Mouse (Mus musculus) neutrophil, adult 5-6 weeks (primary cell): Measurements from ENCODE around the gene Ddx28. TPM values are rescaled to one million over a fixed set of nuclear protein-coding genes. Genes with fewer than 3 reads are reported as not detected.

Experiments used
- ATAC-seq: fragments of 151-379, 151-347 bp; 2 replicates; pipeline ENCODE4 v1.8.0; 2017; ENCODE audit warnings: mild to moderate bottlenecking, moderate TSS enrichment; ENCODE audit not compliant: insufficient number of reproducible peaks, poor library complexity, low FRiP score, severe bottlenecking; ENCODE audit errors: extremely low read depth
- total RNA-seq: library from RNA; stranded (forward); fragments of 200-1000 nt; gene quantifications from 2 replicates; pipeline ENCODE4 v1.2.3, GENCODE M21; 2017

Ddx28 gene
- total RNA-seq, 1 experiment from 2014 or later: 7.7 TPM

DNA sequence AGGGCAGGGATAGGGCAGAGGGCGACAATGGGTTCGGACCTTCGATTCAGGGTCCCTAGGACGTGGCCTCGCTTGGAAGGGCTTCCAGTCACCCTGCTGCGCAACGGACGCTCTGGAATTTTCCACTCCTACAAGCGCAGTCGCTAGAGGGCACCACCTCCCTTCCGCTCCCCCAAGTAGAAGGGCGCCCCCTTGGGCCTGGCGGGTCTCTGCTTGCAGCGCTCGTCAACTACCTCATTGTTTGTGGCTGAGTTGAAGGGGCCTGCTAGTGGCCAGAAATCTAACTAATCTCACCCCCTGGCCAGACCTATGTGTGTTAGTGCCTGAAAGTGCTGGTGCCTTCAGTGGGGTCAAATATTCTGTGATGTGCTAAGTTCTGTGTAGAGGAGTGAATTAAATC, 32.4 kb downstream of the Ddx28 start, which contains the start of gene Dpep3:
TSS of gene Dpep3 (minus strand) at position 105 of the 400 bp plus-strand sequence.
- ATAC-seq: no peak

DNA sequence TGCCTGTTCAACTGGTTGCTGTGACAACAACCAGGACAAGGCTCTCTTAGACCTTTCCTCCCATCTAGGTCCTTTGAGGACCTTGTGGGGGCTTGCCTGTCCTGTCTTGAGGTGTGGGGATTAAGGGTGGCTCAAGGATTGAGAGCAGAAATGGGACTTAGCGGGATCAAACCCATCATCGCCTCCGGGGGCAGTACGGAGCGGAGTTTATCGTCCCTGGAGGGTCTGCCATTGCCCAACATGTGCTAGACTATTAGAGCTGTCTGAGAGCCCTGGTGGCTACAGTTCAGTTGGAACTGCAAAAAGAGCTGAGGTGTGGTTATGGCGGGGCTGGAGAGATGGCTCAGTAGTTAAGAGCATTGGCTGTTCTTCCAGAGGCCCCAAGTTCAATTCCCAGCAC, 36.3 kb downstream of the Ddx28 start:
- no peak for ATAC-seq

- ATAC-seq: no peak
Measured at GRCm38 (mm10) chr8:105971019-105971720, 40.5 kb downstream of the Ddx28 start.

DNA sequence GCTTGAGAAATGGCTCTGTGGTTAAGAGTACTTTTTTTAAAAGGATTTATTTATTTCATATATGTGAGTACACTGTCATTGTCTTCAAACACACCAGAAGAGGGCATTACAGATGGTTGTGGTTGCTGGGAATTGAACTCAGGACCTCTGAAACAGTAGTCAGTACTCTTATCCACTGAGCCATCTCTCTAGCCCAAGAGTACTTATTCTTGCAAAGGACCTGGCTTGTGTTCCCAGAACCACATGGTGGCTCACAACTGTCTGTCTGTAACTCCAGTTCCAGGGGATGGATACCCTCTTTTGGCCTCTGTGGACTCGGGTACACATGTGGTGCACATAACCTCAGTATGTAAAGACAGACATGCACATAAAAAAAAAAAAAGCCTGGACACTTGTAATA, 42.3 kb downstream of the Ddx28 start:
- no peak for ATAC-seq

DNA sequence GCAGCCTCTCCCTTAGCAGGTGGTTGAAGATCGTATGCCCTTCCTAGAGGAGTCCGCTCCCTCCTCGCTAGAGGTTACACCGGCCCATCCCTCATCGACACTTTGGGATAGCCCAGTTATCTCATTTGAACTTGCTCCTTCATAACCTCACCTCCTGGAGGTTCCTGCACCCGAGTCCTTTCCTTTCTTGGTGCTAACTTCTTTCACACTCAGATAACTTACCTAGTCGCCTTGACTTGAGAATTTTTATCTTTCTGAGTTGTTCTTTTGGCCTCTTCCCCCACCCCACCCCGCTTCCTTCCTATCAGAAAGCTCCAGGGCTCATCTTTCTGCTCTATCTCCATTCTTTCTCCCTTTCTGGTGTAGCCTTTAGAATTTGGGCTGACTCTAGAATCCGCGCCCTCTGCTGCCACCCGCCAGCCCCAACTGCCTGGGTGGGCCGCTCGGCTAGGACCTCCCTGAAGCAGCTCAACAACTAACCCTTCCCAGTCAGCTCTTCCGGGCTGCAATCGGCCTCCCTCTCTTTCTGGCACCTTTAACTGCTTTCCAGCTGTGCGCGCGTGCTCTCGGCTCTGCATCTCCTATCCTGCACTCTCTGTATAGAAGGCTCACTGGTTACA, 44.9 kb downstream of the Ddx28 start:
- ATAC-seq: no peak

DNA sequence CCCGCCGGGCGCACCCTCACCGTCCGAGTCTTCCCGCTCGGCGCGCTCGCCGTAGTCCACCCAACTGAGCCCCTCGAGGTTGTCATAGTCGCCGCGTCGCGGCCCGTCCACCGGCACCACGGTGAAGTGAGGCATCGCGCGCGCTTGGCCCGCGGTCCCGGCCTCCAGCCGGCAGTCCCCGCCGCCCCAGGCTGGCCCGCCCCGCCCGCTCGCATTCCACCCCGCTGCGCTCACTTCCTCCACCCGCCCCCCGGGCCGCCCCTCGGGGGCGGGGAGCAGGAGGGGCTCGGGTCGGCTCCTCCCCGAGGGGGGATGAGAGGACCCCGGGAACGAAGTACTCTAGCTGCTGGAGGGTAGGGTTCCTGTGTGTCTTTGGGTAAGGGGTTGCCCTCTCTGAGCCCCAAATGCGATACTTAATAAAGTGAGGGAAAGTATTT, 45.8 kb downstream of the Ddx28 start, which contains the start of gene Slc12a4:
TSS of gene Slc12a4 (minus strand) at position 193 of the 437 bp plus-strand sequence.
- ATAC-seq: peak; percentile 16; the same call in 1 of the 2 replicates

DNA sequence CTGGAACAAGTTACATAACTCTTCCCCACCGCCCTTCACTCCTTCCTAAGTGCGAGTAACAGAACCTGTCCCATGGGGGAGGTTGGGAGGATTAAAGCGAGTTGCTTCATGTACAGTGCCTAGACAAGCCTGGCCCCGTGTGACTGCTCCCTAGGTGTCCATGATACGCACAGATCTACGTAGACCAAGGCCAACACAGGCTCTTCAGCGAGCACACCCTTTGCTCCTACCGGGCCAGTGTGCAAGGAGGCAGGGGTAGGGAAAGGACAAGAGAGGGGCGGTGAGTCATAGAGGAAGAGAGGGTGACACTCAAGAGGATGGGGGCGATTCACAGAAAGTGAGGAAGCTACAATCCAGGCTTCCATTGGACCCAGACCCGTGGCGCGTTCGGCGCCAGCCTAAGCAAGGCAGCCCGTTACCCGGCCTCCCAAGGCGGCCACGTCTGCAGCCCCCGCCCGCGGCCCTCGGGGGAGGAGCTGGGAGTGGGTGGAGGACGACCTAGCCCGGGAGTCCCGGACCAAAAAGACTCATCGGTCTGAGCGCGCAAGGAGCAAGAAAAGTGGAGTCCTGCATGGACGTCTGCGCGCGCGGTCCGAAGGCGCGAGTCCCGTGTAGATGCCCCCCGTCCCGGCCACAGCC, 46.3 kb downstream of the Ddx28 start:
- ATAC-seq: 0 out of 2 replicates have a peak, but pooled peaks have one; percentile 18

GRCm38 (mm10) chr8:105964506-105965265, 47.0 kb downstream of the Ddx28 start:
- ATAC-seq: no peak

GRCm38 (mm10) chr8:105961536-105961935, 50.1 kb downstream of the Ddx28 start:
- no peak for ATAC-seq

DNA sequence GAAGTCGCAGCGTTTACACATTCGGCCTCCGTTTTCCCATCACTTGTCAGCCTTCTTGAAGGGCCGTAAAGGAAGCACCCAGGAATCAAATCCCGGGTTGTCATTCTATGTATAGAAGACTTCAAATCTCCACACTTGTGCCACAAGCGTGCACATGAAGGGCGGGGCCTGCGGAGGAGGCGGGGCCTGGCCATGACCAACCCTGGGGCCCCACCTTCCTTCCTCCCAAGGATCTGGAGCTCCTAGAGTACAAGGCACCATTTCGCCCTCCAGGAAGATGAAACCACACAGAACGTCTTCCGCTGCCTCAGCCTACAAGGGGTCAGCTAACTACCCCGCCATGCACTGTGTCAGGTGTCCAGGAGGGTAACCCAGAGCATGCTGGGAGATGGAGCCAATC, 50.6 kb downstream of the Ddx28 start:
- no peak for ATAC-seq

Other genes starting within 250 kb of the Ddx28 start
- 16.9 and 17.2 TPM in 2 replicates for gene Ranbp10, start 184.5 kb downstream of the Ddx28 start, total RNA-seq
- 1.3 and 1.5 TPM in 2 replicates for gene Tsnaxip1, start 184.2 kb downstream of the Ddx28 start, total RNA-seq
- gene Cenpt, start 158.6 kb downstream of the Ddx28 start, total RNA-seq: 6.4 and 10.4 TPM in 2 replicates
- 16.3 and 16.6 TPM in 2 replicates for gene Thap11, start 156.8 kb downstream of the Ddx28 start, total RNA-seq
- 18.9 and 23.7 TPM in 2 replicates for gene Nutf2, start 151.3 kb downstream of the Ddx28 start, total RNA-seq
- 53.4 and 54.1 TPM in 2 replicates for gene Edc4, start 131.0 kb downstream of the Ddx28 start, total RNA-seq
- not detected in 2 replicates for gene Nrn1l, start 118.3 kb downstream of the Ddx28 start, total RNA-seq
- 16.8 and 17.8 TPM in 2 replicates for gene Pskh1, start 111.4 kb downstream of the Ddx28 start, total RNA-seq
- 3.5 and 5.9 TPM in 2 replicates for gene Ctrl, start 78.0 kb downstream of the Ddx28 start, total RNA-seq
- gene Psmb10, start 73.4 kb downstream of the Ddx28 start, total RNA-seq: 56.2 and 67.8 TPM in 2 replicates
- gene Lcat, start 68.5 kb downstream of the Ddx28 start, total RNA-seq: not detected in 2 replicates
- gene Slc12a4, start 45.8 kb downstream of the Ddx28 start, total RNA-seq: 2.7 and 4.8 TPM in 2 replicates
- gene Dpep3, start 32.5 kb downstream of the Ddx28 start, total RNA-seq: not detected in 2 replicates
- gene Dus2, start 20.5 kb downstream of the Ddx28 start, total RNA-seq: 19.4 and 19.6 TPM in 2 replicates
- not detected in 2 replicates for gene Dpep2nb, start 5.9 kb downstream of the Ddx28 start, total RNA-seq
- 104 and 107 TPM in 2 replicates for gene Nfatc3, start 47.0 kb upstream of the Ddx28 start, total RNA-seq
- gene Esrp2, start 125.1 kb upstream of the Ddx28 start, total RNA-seq: 0.25 TPM in 1 of 2 replicates, not detected in the other
- gene Pla2g15, start 138.5 kb upstream of the Ddx28 start, total RNA-seq: 8.5 and 13.6 TPM in 2 replicates
- gene Slc7a6, start 157.0 kb upstream of the Ddx28 start, total RNA-seq: 9.3 and 11.3 TPM in 2 replicates
- 61.8 and 67.5 TPM in 2 replicates for gene Slc7a6os, start 199.1 kb upstream of the Ddx28 start, total RNA-seq
- 21.4 and 21.5 TPM in 2 replicates for gene Prmt7, start 199.1 kb upstream of the Ddx28 start, total RNA-seq